Mouse (Mus musculus): ENCODE data around the gene Lrch4. TPM values are rescaled to one million over a fixed set of nuclear protein-coding genes. Genes with fewer than 3 reads are reported as not detected.

Gene Lrch4
- polyA plus RNA-seq, 1 experiment from 2014 or later: 33.5 TPM

DNA sequence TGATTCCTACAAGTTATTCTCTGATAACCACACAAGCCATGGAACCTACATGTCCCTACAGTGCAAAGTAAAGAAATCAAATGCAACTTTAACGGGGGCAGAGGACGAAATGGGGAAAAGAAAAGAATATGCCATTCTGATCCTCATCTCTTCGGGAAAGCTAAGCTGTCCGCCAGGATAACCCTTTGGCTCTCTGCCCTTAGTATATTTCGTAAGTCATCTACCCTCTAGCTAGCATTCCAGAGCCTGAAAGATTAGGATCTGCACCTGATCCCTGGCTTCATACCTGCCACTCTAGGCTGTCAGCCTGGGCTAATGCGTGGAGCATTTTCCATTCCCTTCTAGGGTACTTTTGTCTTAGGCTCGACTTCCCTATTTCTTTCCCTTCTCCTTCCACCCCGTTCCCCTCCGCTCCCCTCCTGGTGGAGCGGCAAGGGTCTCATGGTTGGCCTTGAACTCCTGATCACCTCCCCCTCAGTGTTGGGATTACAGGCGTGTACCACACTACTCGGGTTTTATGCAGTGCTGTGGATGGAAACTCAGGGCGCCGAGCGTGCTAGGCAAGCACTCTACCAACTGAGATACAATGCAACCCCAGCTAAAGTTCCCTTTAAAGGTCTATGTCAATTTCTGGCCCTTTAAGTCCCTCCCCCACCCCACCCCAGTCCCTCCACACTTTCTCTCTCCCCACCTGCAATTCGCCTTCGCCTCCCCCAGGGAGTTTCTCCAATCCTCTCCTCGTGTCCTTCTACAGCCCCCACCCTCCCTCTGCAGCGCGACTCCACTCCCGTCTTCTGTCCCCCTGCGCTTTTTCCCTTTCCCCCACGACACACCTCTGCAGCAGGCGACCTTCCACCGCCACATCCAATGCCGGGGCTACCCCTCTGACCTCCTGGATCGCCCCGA lies 54.7 kb downstream of the Lrch4 start:
- Histone ChIP-seq H3K27me3 (peaks cover 8% of the 10 kb centered on the region), H3K4me1 (peaks cover 20% of the 10 kb centered on the region), H3K9me3 (no peaks in the 10 kb centered on the region), H3K4me3 (peak overlapping the region; percentile 76), H3K9ac (replicated peaks) (peak overlapping the region; percentile 79), H3K4me2 (replicated peaks) (peak overlapping the region; percentile 95), H3K27ac (replicated peaks) (peak overlapping the region; percentile 80), H3K36me3 (0 out of 2 replicates have a peak, but pooled peaks cover 4% of the 10 kb centered on the region)
- 15% methylated on average over 28 of the region's 28 CpGs for whole genome bisulfite sequencing
- no peak; the same call in 1 of the 2 replicates for ATAC-seq (ENCODE audit: low FRiP score, low read depth)

DNA sequence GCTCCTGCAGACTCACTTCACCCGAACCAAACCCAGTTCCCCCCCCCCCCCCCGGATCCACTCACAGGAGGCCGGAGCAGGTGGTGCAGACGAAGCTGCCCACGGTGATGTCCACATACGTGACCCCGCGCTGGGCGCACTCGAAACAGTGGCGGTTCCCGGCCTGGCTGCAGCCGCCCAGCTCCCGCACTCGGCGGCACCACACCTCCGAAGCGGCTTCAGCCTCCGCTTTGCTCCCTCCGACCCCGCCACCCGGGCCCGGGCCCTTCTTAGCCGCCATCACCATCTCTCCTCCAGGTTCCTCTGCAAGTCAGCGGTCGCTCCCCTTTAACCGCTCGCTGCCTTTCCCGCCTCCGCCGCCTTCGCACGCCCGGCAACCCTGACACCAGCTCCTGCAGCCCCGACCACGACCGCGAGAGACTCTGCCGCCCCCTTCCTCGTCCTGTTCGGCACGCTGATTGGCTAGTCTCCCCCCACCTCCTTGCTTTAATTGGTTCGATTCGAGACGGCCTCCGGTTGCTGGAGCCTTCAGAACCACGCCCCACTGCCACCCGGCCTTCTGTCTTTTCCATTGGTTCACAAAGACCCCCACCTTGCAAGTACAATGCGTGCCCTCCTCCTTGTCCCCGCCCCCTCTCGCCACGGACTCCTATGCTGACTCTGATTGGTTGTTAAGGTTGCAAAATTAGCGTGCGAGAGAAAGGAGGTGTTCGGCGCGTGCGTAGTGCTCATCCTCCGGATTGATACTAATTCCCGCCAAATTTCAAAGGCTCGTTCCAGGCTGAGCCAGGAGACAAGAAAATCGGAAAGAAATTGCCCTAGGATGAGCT lies 55.6 kb downstream of the Lrch4 start, which contains the start of gene Agfg2:
Agfg2 (minus strand) TSS at position 433 of the 830 bp plus-strand sequence.
- Histone ChIP-seq H3K4me1 (peaks cover 20% of the 10 kb centered on the region), H3K9me3 (no peaks in the 10 kb centered on the region), H3K4me2 (replicated peaks) (peak within 1 kb of the TSS; percentile 95), H3K27me3 (peaks cover 8% of the 10 kb centered on the region), H3K27ac (replicated peaks) (peak within 1 kb of the TSS; percentile 80), H3K9ac (replicated peaks) (peak within 1 kb of the TSS; percentile 79), H3K4me3 (peak within 1 kb of the TSS; percentile 76), H3K36me3 (0 out of 2 replicates have a peak, but pooled peaks cover 4% of the 10 kb centered on the region)
- ATAC-seq (ENCODE audit: low FRiP score, low read depth): peak; percentile 97
- WGBS: under 1% methylated on average over 62 of the region's 62 CpGs

DNA sequence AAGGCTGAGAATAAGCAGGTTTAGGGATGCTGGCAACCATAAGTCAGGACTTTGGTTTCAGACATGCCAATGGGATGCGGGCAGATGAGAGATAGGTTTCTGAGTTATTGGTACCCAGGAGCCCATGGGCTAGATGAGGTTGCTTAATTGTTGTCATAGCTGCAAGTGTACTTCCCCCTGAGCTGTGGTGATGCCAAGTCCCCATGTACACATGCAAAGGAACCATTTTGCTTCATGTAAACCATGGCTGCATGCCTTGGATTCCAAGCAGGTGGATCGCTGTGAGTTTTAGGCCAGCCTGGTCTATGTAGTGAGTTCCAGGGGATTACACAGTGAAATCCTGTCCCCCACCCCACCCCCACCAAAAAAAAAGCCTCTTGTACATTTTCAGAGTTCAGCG lies 56.7 kb downstream of the Lrch4 start:
- no peak overlapping the region for H3K4me3 ChIP-seq
- no peak overlapping the region for H3K27ac ChIP-seq (replicated peaks)
- 0 out of 2 replicates have a peak, but pooled peaks cover 4% of the 10 kb centered on the region for H3K36me3 ChIP-seq
- no peak overlapping the region for H3K9ac ChIP-seq (replicated peaks)
- H3K4me1 ChIP-seq: peaks cover 20% of the 10 kb centered on the region
- WGBS: 99% methylated on average over 3 of the region's 3 CpGs
- ATAC-seq (ENCODE audit: low FRiP score, low read depth): no peak
- H3K4me2 ChIP-seq (replicated peaks): no peak overlapping the region
- H3K9me3 ChIP-seq: no peaks in the 10 kb centered on the region
- H3K27me3 ChIP-seq: peaks cover 8% of the 10 kb centered on the region

DNA sequence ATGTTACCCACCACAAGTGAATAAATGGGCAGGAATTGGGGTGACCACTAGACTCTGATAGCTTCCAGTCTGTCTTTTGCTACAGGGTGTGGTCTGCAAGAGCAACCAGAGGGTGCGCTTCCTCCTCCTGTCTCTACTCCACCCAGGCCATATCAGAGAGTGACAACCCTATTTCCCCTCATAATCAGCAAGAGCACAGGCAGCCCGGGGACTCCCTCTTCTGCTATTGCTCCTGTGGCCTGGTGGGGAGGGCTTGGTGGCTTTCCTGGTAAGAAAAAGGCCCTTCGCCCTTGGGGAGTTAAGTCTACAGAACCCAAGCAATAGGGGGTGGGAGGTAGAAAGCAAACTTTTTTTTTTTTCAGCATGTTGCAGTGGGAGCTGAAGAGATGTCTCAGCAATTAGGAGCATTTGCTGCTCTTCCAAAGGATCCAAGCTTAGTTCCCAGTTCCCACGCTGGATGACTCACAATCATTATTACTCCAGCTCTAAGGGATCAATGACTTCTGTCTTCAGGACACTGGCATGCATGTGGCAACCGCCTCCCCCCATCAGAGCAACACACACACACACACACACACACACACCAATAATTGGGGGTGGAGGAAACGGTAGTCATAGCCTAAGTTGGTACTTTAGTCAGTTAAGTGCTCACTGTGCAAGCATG lies 57.3 kb downstream of the Lrch4 start:
- no peaks in the 10 kb centered on the region for H3K9me3 ChIP-seq
- H3K4me2 ChIP-seq (replicated peaks): no peak overlapping the region
- no peak overlapping the region for H3K9ac ChIP-seq (replicated peaks)
- H3K4me3 ChIP-seq: no peak overlapping the region
- H3K36me3 ChIP-seq: 0 out of 2 replicates have a peak, but pooled peaks cover 1% of the 10 kb centered on the region
- H3K4me1 ChIP-seq: peaks cover 20% of the 10 kb centered on the region
- ATAC-seq (ENCODE audit: low FRiP score, low read depth): no peak
- H3K27me3 ChIP-seq: peaks cover 8% of the 10 kb centered on the region
- no peak overlapping the region for H3K27ac ChIP-seq (replicated peaks)
- 86% methylated on average over 6 of the region's 6 CpGs for WGBS

DNA sequence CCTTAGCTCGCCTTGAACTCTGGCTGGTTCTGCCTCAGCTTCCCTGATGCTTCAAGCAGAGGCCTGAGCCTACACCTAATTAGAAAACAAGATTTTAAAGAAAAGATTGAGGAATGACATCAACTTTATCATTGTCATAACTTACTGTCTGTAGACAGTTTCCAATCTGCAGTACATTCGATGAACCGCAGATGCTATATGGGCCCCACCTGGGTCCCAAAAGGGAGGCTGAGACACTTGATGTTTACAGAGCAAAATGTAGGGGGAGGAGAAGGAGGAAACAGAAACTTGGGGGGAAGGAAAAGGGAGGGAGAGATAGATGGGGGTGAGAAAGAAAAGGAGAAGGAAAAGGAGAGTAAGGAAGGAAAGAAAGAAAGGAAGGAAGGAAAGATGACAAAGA lies 61.1 kb downstream of the Lrch4 start:
- H3K27ac ChIP-seq (replicated peaks): no peak overlapping the region
- H3K9ac ChIP-seq (replicated peaks): no peak overlapping the region
- peaks cover 4% of the 10 kb centered on the region; the same call in 1 of the 2 replicates for H3K4me1 ChIP-seq
- no peak for ATAC-seq (ENCODE audit: low FRiP score, low read depth)
- WGBS: 85% methylated on average over 3 of the region's 3 CpGs
- H3K36me3 ChIP-seq: no peaks in the 10 kb centered on the region
- no peak overlapping the region for H3K4me3 ChIP-seq
- H3K4me2 ChIP-seq (replicated peaks): no peak overlapping the region
- peaks cover 8% of the 10 kb centered on the region for H3K27me3 ChIP-seq
- no peaks in the 10 kb centered on the region for H3K9me3 ChIP-seq

DNA sequence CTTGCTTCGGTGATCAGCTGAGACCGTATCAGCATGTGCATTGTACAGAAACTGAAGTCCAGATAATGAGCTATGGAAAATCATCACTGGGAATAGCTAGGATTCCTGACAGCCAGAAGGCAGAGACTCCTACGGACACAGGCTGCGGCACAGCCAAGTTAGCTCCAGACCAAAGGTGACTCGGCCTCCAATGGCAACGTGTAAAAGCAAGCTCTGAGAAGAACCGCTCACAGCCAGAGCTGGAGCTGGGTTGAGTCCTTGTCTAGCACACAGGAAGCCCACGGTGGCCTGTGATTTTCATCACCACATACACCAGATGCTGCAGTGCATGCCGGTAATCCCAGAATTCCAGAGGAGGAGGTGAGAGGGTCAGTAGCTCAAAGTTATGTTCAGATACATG lies 61.6 kb downstream of the Lrch4 start:
- H3K27me3 ChIP-seq: peaks cover 6% of the 10 kb centered on the region
- H3K27ac ChIP-seq (replicated peaks): no peak overlapping the region
- H3K4me3 ChIP-seq: no peak overlapping the region
- H3K36me3 ChIP-seq: no peaks in the 10 kb centered on the region
- H3K9me3 ChIP-seq: no peaks in the 10 kb centered on the region
- 0 out of 2 replicates have a peak, but pooled peaks cover 2% of the 10 kb centered on the region for H3K4me1 ChIP-seq
- no peak overlapping the region for H3K4me2 ChIP-seq (replicated peaks)
- no peak overlapping the region for H3K9ac ChIP-seq (replicated peaks)
- 74% methylated on average over 9 of the region's 9 CpGs for WGBS
- ATAC-seq (ENCODE audit: low FRiP score, low read depth): no peak

Other genes with a start within 250 kb of the Lrch4 start
- gene Zan, start 152.1 kb upstream of the Lrch4 start, polyA plus RNA-seq (2016; fragmentation: Nextera tagmentation; extraction: Ambion mirVana): 0.03 TPM in 1 of 2 replicates, not detected in the other
- 58.0 and 58.1 TPM in 2 replicates for gene Pop7, start 126.6 kb upstream of the Lrch4 start, polyA plus RNA-seq (2016; fragmentation: Nextera tagmentation; extraction: Ambion mirVana)
- 20.5 and 21.1 TPM in 2 replicates for gene Gigyf1, start 110.6 kb upstream of the Lrch4 start, polyA plus RNA-seq (2016; fragmentation: Nextera tagmentation; extraction: Ambion mirVana)
- gene Epo, start 95.9 kb upstream of the Lrch4 start, polyA plus RNA-seq (2016; fragmentation: Nextera tagmentation; extraction: Ambion mirVana): 0.34 TPM in 1 of 2 replicates, not detected in the other
- gene Gnb2, start 95.6 kb upstream of the Lrch4 start, polyA plus RNA-seq (2016; fragmentation: Nextera tagmentation; extraction: Ambion mirVana): 464 and 467 TPM in 2 replicates
- gene Actl6b, start 75.6 kb upstream of the Lrch4 start, polyA plus RNA-seq (2016; fragmentation: Nextera tagmentation; extraction: Ambion mirVana): 89.4 and 93.1 TPM in 2 replicates
- 1.6 and 2.4 TPM in 2 replicates for gene Tfr2, start 59.3 kb upstream of the Lrch4 start, polyA plus RNA-seq (2016; fragmentation: Nextera tagmentation; extraction: Ambion mirVana)
- 31.9 and 33.5 TPM in 2 replicates for gene Mospd3, start 28.1 kb upstream of the Lrch4 start, polyA plus RNA-seq (2016; fragmentation: Nextera tagmentation; extraction: Ambion mirVana)
- gene Pcolce, start 15.3 kb upstream of the Lrch4 start, polyA plus RNA-seq (2016; fragmentation: Nextera tagmentation; extraction: Ambion mirVana): 49.0 and 68.9 TPM in 2 replicates
- gene Fbxo24, start 119 bp upstream of the Lrch4 start, polyA plus RNA-seq (2016; fragmentation: Nextera tagmentation; extraction: Ambion mirVana): 0.23 and 0.24 TPM in 2 replicates
- gene Gm20605, start 54 bp downstream of the Lrch4 start, polyA plus RNA-seq (2016; fragmentation: Nextera tagmentation; extraction: Ambion mirVana): 10.7 and 12.9 TPM in 2 replicates
- 8.1 and 10.7 TPM in 2 replicates for gene Sap25, start 12.2 kb downstream of the Lrch4 start, polyA plus RNA-seq (2016; fragmentation: Nextera tagmentation; extraction: Ambion mirVana)
- 0.14 and 0.29 TPM in 2 replicates for gene Irs3, start 16.6 kb downstream of the Lrch4 start, polyA plus RNA-seq (2016; fragmentation: Nextera tagmentation; extraction: Ambion mirVana)
- 25.9 and 29.0 TPM in 2 replicates for gene Agfg2, start 55.6 kb downstream of the Lrch4 start, polyA plus RNA-seq (2016; fragmentation: Nextera tagmentation; extraction: Ambion mirVana)
- gene Nyap1, start 112.5 kb downstream of the Lrch4 start, polyA plus RNA-seq (2016; fragmentation: Nextera tagmentation; extraction: Ambion mirVana): 22.1 TPM in 2 replicates
- gene Tsc22d4, start 116.6 kb downstream of the Lrch4 start, polyA plus RNA-seq (2016; fragmentation: Nextera tagmentation; extraction: Ambion mirVana): 68.4 and 71.4 TPM in 2 replicates
- 67.7 and 73.0 TPM in 2 replicates for gene Ppp1r35, start 149.7 kb downstream of the Lrch4 start, polyA plus RNA-seq (2016; fragmentation: Nextera tagmentation; extraction: Ambion mirVana)
- 12.1 and 13.7 TPM in 2 replicates for gene Mepce, start 158.5 kb downstream of the Lrch4 start, polyA plus RNA-seq (2016; fragmentation: Nextera tagmentation; extraction: Ambion mirVana)
- 14.9 and 17.9 TPM in 2 replicates for gene Zcwpw1, start 158.7 kb downstream of the Lrch4 start, polyA plus RNA-seq (2016; fragmentation: Nextera tagmentation; extraction: Ambion mirVana)
- 0.29 and 0.33 TPM in 2 replicates for gene Pilra, start 207.2 kb downstream of the Lrch4 start, polyA plus RNA-seq (2016; fragmentation: Nextera tagmentation; extraction: Ambion mirVana)
- not detected in 2 replicates for gene Pilrb1, start 229.0 kb downstream of the Lrch4 start, polyA plus RNA-seq (2016; fragmentation: Nextera tagmentation; extraction: Ambion mirVana)
- not detected in 2 replicates for gene Pilrb2, start 242.7 kb downstream of the Lrch4 start, polyA plus RNA-seq (2016; fragmentation: Nextera tagmentation; extraction: Ambion mirVana)